Comparison of ENCODE assay signal across 13 mouse cellular contexts in the genomic region with DNA sequence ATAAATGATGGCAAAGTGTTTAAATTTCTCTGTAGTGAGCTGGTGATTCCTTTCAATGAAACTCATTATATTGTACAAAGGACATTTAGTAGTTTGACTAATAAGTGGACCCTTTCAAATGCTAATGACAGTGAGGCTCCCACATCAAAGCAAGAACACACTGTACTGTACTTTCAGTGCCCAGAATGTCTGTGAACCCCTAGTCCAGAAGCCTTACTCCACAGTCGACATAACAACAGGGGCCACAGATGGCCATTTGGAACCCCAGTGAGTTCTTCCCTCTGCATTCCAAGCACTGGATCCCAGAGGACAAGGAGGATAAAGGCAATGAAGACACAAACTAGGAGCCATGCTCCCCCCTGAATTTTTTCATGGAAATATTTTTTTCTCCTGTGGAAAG.
A peak's percentile ranks its signal among the peaks of the same experiment; 100 is the strongest.
DNase-seq lines count a peak whose midpoint lies in the region; ATAC-seq lines count a peak whose summit lies in the region.
"Had no signal": no experiment of that assay in that cellular context is flagged by ENCODE, and none has a peak within 500 bp of the region (broad histone marks: within the 10 kb centered on the region; RNA-seq: fewer than 3 reads in every experiment).

No protein-coding gene starts in this region.

- no peak overlapping the region for H3K4me3 ChIP-seq in hindbrain, embryonic 13.5 days
- H3K4me3 ChIP-seq in hindbrain, embryonic 11.5 days (ENCODE audit: low read depth, low read length) = no peak overlapping the region
- H3K4me3 ChIP-seq in midbrain, embryonic 16.5 days (ENCODE audit: low read depth, low read length) = no peak overlapping the region
- H3K4me3 ChIP-seq: heart, embryonic 13.5 days had no signal

- peaks cover 7% of the 10 kb centered on the region for H3K4me1 ChIP-seq in hindbrain, embryonic 13.5 days (replicated peaks)
- H3K4me1 ChIP-seq in hindbrain, embryonic 11.5 days (replicated peaks; ENCODE audit: control insufficient read depth, insufficient read depth, low read length) = no peaks in the 10 kb centered on the region
- peaks cover 7% of the 10 kb centered on the region; the same call in 1 of the 2 replicates for H3K4me1 ChIP-seq in midbrain, embryonic 16.5 days (ENCODE audit: control insufficient read depth, insufficient read depth, low read length)
- H3K4me1 ChIP-seq: heart, embryonic 13.5 days had no signal

- 0 out of 2 replicates have a peak overlapping the region, but pooled peaks have one; percentile 35 for H3K27ac ChIP-seq in hindbrain, embryonic 13.5 days
- H3K27ac ChIP-seq in hindbrain, embryonic 11.5 days (ENCODE audit: low read depth, low read length) = no peak overlapping the region
- peak overlapping the region; percentile 61; the same call in 1 of the 2 replicates for H3K27ac ChIP-seq in midbrain, embryonic 16.5 days (ENCODE audit: low read length)
- H3K27ac ChIP-seq: heart, embryonic 13.5 days had no signal

- no peak overlapping the region for H3K9ac ChIP-seq in hindbrain, embryonic 13.5 days
- no peak overlapping the region for H3K9ac ChIP-seq in hindbrain, embryonic 11.5 days (ENCODE audit: low read depth, low read length)
- H3K9ac ChIP-seq in midbrain, embryonic 16.5 days (ENCODE audit: low read depth, low read length) = no peak overlapping the region
- H3K9ac ChIP-seq: heart, embryonic 13.5 days had no signal

- no peak overlapping the region for H3K4me2 ChIP-seq in hindbrain, embryonic 13.5 days
- no peak overlapping the region for H3K4me2 ChIP-seq in hindbrain, embryonic 11.5 days (replicated peaks; ENCODE audit: low read depth, low read length)
- no peak overlapping the region for H3K4me2 ChIP-seq in midbrain, embryonic 16.5 days (ENCODE audit: low read length)
- H3K4me2 ChIP-seq: heart, embryonic 13.5 days; liver, embryonic 11.5 days had no signal

- no peaks in the 10 kb centered on the region for H3K36me3 ChIP-seq in hindbrain, embryonic 13.5 days
- H3K36me3 ChIP-seq in hindbrain, embryonic 11.5 days (ENCODE audit: control insufficient read depth, insufficient read depth, low read length) = no peaks in the 10 kb centered on the region
- no peaks in the 10 kb centered on the region for H3K36me3 ChIP-seq in midbrain, embryonic 16.5 days (ENCODE audit: control insufficient read depth, insufficient read depth, low read length)
- H3K36me3 ChIP-seq: G1E; heart, embryonic 13.5 days had no signal

- H3K27me3 ChIP-seq in hindbrain, embryonic 13.5 days = no peaks in the 10 kb centered on the region
- no peaks in the 10 kb centered on the region for H3K27me3 ChIP-seq in hindbrain, embryonic 11.5 days (ENCODE audit: control insufficient read depth, insufficient read depth, low read length)
- no peaks in the 10 kb centered on the region for H3K27me3 ChIP-seq in midbrain, embryonic 16.5 days (ENCODE audit: control insufficient read depth, insufficient read depth, low read depth, low read length)
- H3K27me3 ChIP-seq: heart, embryonic 13.5 days had no signal

- no peak for DNase-seq in hindbrain, embryonic 11.5 days (ENCODE audit: low spot score)
- peak; percentile 63 to 77 for DNase-seq in right cerebral cortex, postnatal 10 days (ENCODE audit: low spot score in 2 of 2)
- DNase-seq in right cerebral cortex, adult 2 months (ENCODE audit: low spot score in 2 of 2) = no peak
- peak; percentile 32 to 43 for DNase-seq in cerebellum, postnatal 25 days
- no peak for DNase-seq in heart, adult 11 months
- DNase-seq: kidney, postnatal 10 days; lung, postnatal 10 days had no signal

- ATAC-seq in hindbrain, embryonic 13.5 days (ENCODE audit: low FRiP score) = 0 out of 2 replicates have a peak, but pooled peaks have one; percentile 49
- no peak for ATAC-seq in hindbrain, embryonic 11.5 days (ENCODE audit: low FRiP score)
- ATAC-seq in midbrain, embryonic 16.5 days = peak; percentile 79
- ATAC-seq in erythroid progenitor cell, adult 5-6 weeks (replicated peaks; ENCODE audit: low FRiP score, poor library complexity, severe bottlenecking) = no peak

- 24% methylated on average over 1 of the region's 1 CpGs for WGBS in hindbrain, embryonic 13.5 days
- 32% methylated on average over 1 of the region's 1 CpGs for WGBS in hindbrain, embryonic 11.5 days
- 0% methylated on average over 1 of the region's 1 CpGs for WGBS in midbrain, embryonic 16.5 days

- peaks cover 2% of the 10 kb centered on the region; the same call in 1 of the 2 replicates for H3K9me3 ChIP-seq in hindbrain, embryonic 13.5 days
- H3K9me3 ChIP-seq in hindbrain, embryonic 11.5 days (ENCODE audit: control insufficient read depth, low read length) = no peaks in the 10 kb centered on the region
- H3K9me3 ChIP-seq in midbrain, embryonic 16.5 days (replicated peaks; ENCODE audit: control insufficient read depth, low read length, poor library complexity, severe bottlenecking) = no peaks in the 10 kb centered on the region
- H3K9me3 ChIP-seq: heart, embryonic 13.5 days had no signal

Comparison
In these comparisons a context has a peak if more than half of its experiments do, and no peak if none do; other contexts are left out.
1. ATAC-seq: peak in hindbrain, embryonic 13.5 days (single experiment) and midbrain, embryonic 16.5 days (single experiment); none in hindbrain, embryonic 11.5 days (single experiment) and erythroid progenitor cell, adult 5-6 weeks (single experiment).
2. DNase-seq: peak in right cerebral cortex, postnatal 10 days (2 of 2) and cerebellum, postnatal 25 days (2 of 2); none in hindbrain, embryonic 11.5 days (single experiment), right cerebral cortex, adult 2 months (0 of 2) and heart, adult 11 months (single experiment).